Mouse (Mus musculus): ENCODE results near the gene Trpm7. TPM values are rescaled to one million over a fixed set of nuclear protein-coding genes. Genes with fewer than 3 reads are reported as not detected.

The Trpm7 gene
- total RNA-seq, 2 experiments from 2014 or later: 24.1 to 51.7 TPM

DNA sequence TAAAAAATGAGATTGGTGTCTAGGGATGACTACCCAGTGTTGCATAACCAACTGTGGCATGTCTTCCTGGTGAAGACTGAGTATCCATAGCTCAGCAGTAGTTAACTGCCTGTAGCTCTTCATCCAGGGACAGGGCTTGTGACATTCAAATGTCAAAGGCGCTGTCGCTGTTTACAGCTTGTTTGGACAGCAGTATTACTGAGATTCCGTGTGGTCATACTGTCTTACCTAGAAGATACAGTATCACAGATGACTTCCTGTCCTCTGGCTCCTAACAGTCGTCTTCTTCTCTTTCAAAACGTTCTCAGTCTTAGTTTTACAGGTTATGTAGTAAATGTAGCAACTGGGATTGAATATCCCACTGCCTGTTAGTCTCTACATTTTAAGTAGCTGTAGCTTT is 37.2 kb downstream of the Trpm7 start:
- no peak for ATAC-seq (replicated peaks; ENCODE audit: low FRiP score, poor library complexity, severe bottlenecking)

DNA sequence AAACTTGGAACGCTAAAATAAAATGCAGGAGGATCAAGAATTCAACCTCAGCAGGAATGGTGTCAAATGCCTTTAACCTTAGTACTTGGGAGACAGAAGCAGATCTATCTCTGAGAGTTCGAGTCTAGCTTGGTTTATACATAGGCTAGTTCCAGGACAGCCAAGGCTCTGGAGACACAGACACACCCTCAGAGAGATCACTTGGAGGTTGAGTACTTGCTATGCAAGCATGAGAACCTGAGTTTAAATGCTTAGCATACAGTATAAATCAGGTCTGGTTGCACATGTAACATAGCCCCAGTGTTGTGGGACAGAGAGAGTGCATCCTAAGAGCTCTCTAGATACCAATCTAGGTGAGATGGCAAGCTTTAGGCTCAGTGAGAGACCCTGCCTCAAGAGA is 58.6 kb downstream of the Trpm7 start:
- ATAC-seq (replicated peaks; ENCODE audit: low FRiP score, poor library complexity, severe bottlenecking): peak; percentile 59; the same call in 1 of the 2 replicates

- peak; percentile 73 for ATAC-seq (replicated peaks; ENCODE audit: low FRiP score, poor library complexity, severe bottlenecking)
Observed at GRCm38 (mm10) chr2:126816644-126817347, 59.2 kb downstream of the Trpm7 start.

DNA sequence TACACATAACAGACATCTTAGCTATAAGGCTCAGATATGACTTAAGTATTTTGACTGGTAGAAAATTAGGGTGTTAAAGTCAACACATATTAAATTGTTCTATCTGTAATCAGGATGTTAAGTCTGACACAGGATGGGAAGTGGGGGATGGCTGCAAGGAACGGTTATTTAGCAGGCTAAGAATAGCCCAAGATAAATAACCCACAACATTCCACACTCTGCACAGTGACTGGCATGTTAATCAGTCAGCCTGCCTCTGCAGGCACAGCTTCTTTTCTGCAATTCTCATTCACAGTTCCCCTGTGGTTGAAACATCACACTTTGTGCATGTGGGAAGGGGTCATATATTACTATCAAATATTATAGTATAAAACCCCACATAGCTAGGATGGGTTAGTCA is 60.2 kb downstream of the Trpm7 start:
- no peak for ATAC-seq (replicated peaks; ENCODE audit: low FRiP score, poor library complexity, severe bottlenecking)

- ATAC-seq (replicated peaks; ENCODE audit: low FRiP score, poor library complexity, severe bottlenecking): no peak
Observed at GRCm38 (mm10) chr2:126801980-126802379, 74.0 kb downstream of the Trpm7 start.

DNA sequence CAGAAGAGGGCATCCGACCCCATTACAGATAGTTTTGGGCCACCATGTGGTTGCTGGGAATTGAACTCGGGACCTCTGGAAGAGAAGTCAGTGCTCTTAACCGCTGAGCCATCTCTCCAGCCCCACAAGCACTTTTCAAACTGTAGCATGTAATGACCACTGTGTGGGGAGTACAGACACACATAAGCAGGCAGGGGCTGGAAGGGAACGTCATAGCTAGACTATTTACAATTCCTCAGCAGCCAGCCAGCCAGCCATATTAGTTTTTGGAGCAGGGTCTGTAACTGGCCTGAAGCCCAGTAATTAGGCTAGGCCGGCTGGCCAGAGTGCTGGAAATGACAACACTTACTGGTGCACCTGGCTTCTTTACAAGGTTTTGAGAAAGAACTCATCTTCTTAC is 77.6 kb downstream of the Trpm7 start:
- ATAC-seq (replicated peaks; ENCODE audit: low FRiP score, poor library complexity, severe bottlenecking): no peak

DNA sequence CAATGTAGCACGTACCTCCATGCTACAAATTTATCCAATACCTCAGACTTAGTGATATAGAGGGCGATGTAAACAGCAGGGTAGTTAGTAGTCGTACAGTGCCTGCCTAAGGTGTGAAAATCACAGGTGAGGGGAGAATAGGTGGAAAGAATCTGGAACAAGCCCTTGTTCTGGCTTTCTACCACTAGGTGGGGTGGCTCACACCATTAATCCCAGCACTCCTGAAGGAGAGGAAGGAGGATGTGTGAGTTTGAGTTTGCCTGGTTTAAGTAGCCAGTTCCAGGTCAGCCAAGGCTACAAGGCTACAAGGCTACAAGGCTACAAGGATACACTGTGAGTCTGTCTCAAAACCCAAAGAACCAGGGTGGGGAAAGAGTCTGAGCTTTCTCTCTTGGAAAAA is 80.3 kb downstream of the Trpm7 start:
- peak; percentile 43; the same call in 1 of the 2 replicates for ATAC-seq (replicated peaks; ENCODE audit: low FRiP score, poor library complexity, severe bottlenecking)

- ATAC-seq (replicated peaks; ENCODE audit: low FRiP score, poor library complexity, severe bottlenecking): no peak
Observed at GRCm38 (mm10) chr2:126792611-126793010, 83.4 kb downstream of the Trpm7 start.

DNA sequence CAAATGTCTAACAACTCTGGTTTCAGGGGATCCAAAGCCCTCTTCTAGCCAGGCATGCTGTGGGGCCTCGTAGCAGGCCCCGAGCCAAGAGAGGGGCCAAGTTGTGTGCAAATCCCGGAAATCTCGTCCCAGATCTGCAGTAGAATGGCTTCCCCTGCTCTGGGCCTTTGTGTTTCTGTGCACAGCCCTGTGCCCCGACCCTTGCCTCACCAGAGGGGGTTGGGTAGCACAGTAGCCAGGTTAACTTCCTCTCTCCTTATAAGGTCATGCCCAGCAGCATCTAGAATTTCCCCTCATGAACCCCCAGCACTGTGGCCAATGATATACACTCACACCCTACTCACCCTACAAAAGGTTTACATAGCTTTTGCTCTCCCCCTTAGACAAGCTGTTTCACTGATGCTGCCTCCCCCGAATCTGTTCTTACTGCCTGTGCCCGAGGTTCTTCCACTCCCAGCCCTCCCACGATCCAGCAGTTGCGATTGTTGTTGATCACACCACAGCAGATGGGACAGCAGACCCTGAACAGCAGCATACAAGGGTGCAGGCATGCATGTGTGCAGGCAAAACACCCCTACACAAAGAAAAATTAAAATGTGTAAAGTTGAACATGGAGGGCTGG is 88.2 kb downstream of the Trpm7 start:
- ATAC-seq (replicated peaks; ENCODE audit: low FRiP score, poor library complexity, severe bottlenecking): no peak

DNA sequence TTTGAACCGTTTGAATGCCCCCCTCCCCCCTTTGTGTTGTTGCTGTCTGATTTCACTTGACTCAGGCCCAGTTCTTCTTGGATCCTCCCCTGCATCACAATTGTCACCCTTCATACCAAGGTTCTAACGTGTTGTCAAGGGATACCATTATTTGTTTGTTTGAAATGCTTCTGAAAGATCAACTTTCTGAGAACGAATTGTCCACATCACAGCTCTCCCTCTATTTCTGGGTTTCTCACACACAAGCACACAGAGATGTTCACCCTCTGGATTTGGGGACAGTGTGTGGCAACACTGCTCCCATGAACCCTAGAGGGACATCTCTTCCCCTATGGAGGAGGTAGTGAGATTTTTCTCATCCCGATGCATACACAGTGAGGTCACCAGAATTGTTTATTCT is 92.7 kb downstream of the Trpm7 start, which contains the start of gene Usp50:
TSS of gene Usp50 (minus strand) at position 101 of the 400 bp plus-strand sequence.
- no peak for ATAC-seq (replicated peaks; ENCODE audit: low FRiP score, poor library complexity, severe bottlenecking)

- ATAC-seq (replicated peaks; ENCODE audit: low FRiP score, poor library complexity, severe bottlenecking): no peak
Observed at GRCm38 (mm10) chr2:126782433-126782832, 93.6 kb downstream of the Trpm7 start.

DNA sequence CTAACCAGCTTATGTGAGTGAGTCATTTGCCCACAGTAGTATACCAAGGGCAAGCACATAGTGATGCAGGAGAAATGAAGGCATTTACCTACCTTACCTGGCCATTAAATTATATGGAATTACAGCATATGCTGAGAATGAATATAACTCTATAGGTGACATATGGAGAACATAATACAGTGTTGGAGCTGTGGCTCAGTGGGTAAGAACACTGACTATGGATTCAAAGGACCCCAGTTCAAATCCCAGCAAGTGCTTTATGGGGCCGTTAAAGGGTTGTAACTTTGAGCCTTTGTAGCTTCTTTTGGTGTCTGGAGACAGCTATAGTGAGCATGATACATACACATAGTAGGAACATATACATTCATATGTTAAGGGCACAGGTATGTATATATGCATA is 94.6 kb downstream of the Trpm7 start:
- ATAC-seq (replicated peaks; ENCODE audit: low FRiP score, poor library complexity, severe bottlenecking): no peak

DNA sequence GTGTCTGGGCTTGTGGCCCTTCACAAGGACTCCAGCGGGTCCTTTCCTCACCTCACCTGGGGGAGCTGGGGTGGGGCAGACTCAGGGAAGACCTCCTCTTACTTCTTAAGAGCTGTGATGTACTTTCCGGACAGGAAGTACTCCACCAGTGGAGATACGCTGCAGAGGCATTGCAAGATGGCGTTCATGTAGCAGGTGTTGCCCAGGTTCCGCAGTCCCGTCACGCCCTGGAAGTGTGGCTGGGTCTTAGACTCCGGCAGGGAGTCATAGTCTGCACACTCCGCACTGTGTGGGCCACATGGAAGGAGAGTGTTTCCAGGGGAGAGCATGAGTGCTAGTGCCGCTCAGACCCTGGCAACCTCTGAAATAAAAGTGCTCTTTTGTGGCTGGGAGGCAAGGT is 95.7 kb downstream of the Trpm7 start:
- no peak for ATAC-seq (replicated peaks; ENCODE audit: low FRiP score, poor library complexity, severe bottlenecking)

GRCm38 (mm10) chr2:126778806-126779205 is 97.2 kb downstream of the Trpm7 start:
- ATAC-seq (replicated peaks; ENCODE audit: low FRiP score, poor library complexity, severe bottlenecking): no peak

GRCm38 (mm10) chr2:126776416-126776815 is 99.6 kb downstream of the Trpm7 start:
- ATAC-seq (replicated peaks; ENCODE audit: low FRiP score, poor library complexity, severe bottlenecking): no peak

DNA sequence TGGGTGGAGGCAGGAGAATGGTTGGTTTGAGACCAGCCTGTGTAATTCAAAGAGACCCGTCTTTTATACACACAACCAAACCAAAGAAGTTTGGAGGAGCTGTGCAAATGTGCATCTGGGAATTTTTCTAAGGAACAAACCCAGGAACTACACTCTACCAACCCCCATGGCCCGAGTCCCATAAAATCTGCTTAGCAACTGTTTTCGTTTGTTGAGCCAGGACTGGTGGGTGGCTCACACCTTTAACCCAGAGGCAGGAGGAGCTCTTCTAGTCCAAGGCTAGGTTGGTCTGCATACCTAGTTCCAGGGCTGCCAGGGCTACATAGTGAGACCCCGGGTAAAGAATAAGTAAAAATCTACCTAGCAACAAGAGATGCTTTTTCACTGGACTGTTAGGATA is 100.1 kb downstream of the Trpm7 start:
- no peak for ATAC-seq (replicated peaks; ENCODE audit: low FRiP score, poor library complexity, severe bottlenecking)

DNA sequence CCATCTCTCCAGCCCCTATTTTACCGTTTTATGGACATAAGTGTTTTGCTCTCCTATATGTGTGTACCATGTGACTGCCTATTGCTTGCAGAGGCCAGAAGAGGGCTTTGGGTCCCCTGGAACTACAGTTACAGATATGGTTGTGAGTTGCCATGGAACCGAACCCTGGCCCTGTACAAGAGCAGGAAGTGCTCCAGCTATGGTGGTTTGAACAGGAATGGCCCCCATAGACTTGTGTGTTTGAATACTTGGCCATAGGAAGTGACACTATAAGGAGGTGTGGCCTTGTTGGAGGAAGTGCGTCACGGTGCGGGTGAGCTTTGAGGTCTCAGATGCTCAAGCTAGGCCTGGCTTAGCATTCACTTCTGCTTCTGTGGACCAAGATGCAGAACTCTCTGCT is 103.8 kb downstream of the Trpm7 start:
- ATAC-seq (replicated peaks; ENCODE audit: low FRiP score, poor library complexity, severe bottlenecking): no peak

- ATAC-seq (replicated peaks; ENCODE audit: low FRiP score, poor library complexity, severe bottlenecking): no peak
Observed at GRCm38 (mm10) chr2:126769431-126770181, 106.4 kb downstream of the Trpm7 start.

DNA sequence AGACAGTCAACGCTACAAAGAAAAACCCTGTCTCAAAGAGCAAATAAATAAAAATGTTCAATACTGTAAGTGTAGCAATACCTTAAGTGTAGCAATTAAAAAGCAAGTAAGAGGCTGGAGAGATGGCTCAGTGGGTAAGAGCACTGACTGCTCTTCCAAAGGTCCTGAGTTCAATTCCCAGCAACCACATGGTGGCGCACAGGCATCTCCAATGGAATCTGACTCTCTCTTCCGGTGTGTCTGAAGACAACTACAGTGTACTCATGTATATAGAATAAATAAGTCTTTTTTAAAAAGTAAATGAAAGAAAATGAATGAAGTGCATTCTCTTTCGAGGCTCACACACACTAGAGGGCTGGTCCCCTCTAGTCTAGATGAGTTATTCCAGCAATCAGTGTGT is 107.8 kb downstream of the Trpm7 start:
- no peak for ATAC-seq (replicated peaks; ENCODE audit: low FRiP score, poor library complexity, severe bottlenecking)

- no peak for ATAC-seq (replicated peaks; ENCODE audit: low FRiP score, poor library complexity, severe bottlenecking)
Observed at GRCm38 (mm10) chr2:126767599-126767998, 108.4 kb downstream of the Trpm7 start.
